Mouse (Mus musculus) heart, adult 2 months (tissue): ENCODE measurements around the gene Tll2.

ENCODE experiments used
- CTCF ChIP-seq: fragments of 200-600 bp; IDR thresholded peaks from 2 replicates; pipeline ENCODE4 v1.8.1; 2022; ENCODE audit warnings: antibody characterized with exemption, mild to moderate bottlenecking, moderate library complexity
- EP300 ChIP-seq: fragments of 200-500 bp; IDR thresholded peaks from 2 replicates; pipeline ENCODE4 v1.6.1; 2011; ENCODE audit warnings: low read depth, low read length, control low read depth; ENCODE audit not compliant: insufficient read depth
- POLR2A ChIP-seq: fragments of 200-500 bp; IDR thresholded peaks from 2 replicates; pipeline ENCODE4 v1.6.1; 2011; ENCODE audit warnings: mild to moderate bottlenecking, low read depth, low read length, control low read depth; ENCODE audit not compliant: insufficient read depth

- TF ChIP-seq POLR2A = no peak
- no peak for TF ChIP-seq CTCF
- TF ChIP-seq EP300 = no peak
These were observed 97.1 kb downstream of the Tll2 start for GRCm38 (mm10) chr19:41109496-41109895.
